Mouse (Mus musculus) liver (tissue): ENCODE data around the gene Prr12.

Experiments
- DNase-seq: peaks from one replicate; pipeline ENCODE4 v3.0.0-alpha.2; 2020; ENCODE audit warnings: mixed read lengths

The Prr12 gene

GRCm38 (mm10) chr7:45019031-45019571, 33.6 kb downstream of the Prr12 start:
- DNase-seq: peak; percentile 38

GRCm38 (mm10) chr7:45017242-45018061, 35.2 kb downstream of the Prr12 start, which contains the start of gene Rras:
Gene Rras, plus strand, starts transcription at chr7:45017961.
- DNase-seq: peak; percentile 91

GRCm38 (mm10) chr7:45016761-45017160, 35.9 kb downstream of the Prr12 start:
- DNase-seq: no peak

GRCm38 (mm10) chr7:45015957-45016612, 36.6 kb downstream of the Prr12 start, which contains the start of gene Scaf1:
Gene Scaf1, minus strand, starts transcription at chr7:45016363.
- DNase-seq: peak; percentile 98

GRCm38 (mm10) chr7:45015344-45015956, 37.2 kb downstream of the Prr12 start:
- DNase-seq: peak; percentile 49

- DNase-seq: no peak
These were observed 38.6 kb downstream of the Prr12 start for GRCm38 (mm10) chr7:45014096-45014451.

- DNase-seq: no peak
These were observed 39.1 kb downstream of the Prr12 start for GRCm38 (mm10) chr7:45013366-45014095.

GRCm38 (mm10) chr7:45012824-45013223, 39.9 kb downstream of the Prr12 start:
- DNase-seq: no peak

GRCm38 (mm10) chr7:45012011-45012410, 40.7 kb downstream of the Prr12 start:
- no peak for DNase-seq

- DNase-seq: no peak
These were observed 44.3 kb downstream of the Prr12 start for GRCm38 (mm10) chr7:45008411-45008810.

GRCm38 (mm10) chr7:45007846-45008245, 44.8 kb downstream of the Prr12 start:
- no peak for DNase-seq

- DNase-seq: no peak
These were observed 45.5 kb downstream of the Prr12 start for GRCm38 (mm10) chr7:45007141-45007540.

- DNase-seq: no peak
These were observed 46.2 kb downstream of the Prr12 start for GRCm38 (mm10) chr7:45006503-45006902.

GRCm38 (mm10) chr7:45005321-45005992, 47.2 kb downstream of the Prr12 start:
- DNase-seq: no peak

GRCm38 (mm10) chr7:45004546-45004945, 48.1 kb downstream of the Prr12 start:
- DNase-seq: no peak

- DNase-seq: no peak
These were observed 50.2 kb downstream of the Prr12 start for GRCm38 (mm10) chr7:45002440-45002839.

GRCm38 (mm10) chr7:45000539-45001114, 52.1 kb downstream of the Prr12 start:
- DNase-seq: no peak

- no peak for DNase-seq
These were observed 52.9 kb downstream of the Prr12 start for GRCm38 (mm10) chr7:44999753-45000152.

- DNase-seq: peak; percentile 73
These were observed 54.2 kb downstream of the Prr12 start, which contains the start of gene Bcl2l12 for GRCm38 (mm10) chr7:44998501-44998955. Gene Bcl2l12, minus strand, starts transcription at chr7:44998712.

- no peak for DNase-seq
These were observed 54.7 kb downstream of the Prr12 start for GRCm38 (mm10) chr7:44997940-44998428.

- peak; percentile 96 for DNase-seq
These were observed 55.3 kb downstream of the Prr12 start, which contains the start of gene Irf3 for GRCm38 (mm10) chr7:44997231-44997939. Gene Irf3, plus strand, starts transcription at chr7:44997648.
